Mouse (Mus musculus) ES-Bruce4 (cell line): ENCODE measurements around the gene Myo15.

ENCODE experiments used
- CTCF ChIP-seq: IDR thresholded peaks from one replicate; pipeline ENCODE4 v1.8.1; 2011; ENCODE audit warnings: low read depth, low read length
- EP300 ChIP-seq: IDR thresholded peaks from 2 replicates; pipeline ENCODE4 v1.6.1; 2011; ENCODE audit warnings: low read depth, low read length; ENCODE audit not compliant: insufficient read depth
- POLR2A ChIP-seq: IDR thresholded peaks from one replicate; pipeline ENCODE4 v1.8.1; 2011; ENCODE audit warnings: low read length; ENCODE audit not compliant: insufficient read depth

- TF ChIP-seq CTCF (no peak), POLR2A (no peak), EP300 (no peak)
These were observed 23.6 kb downstream of the Myo15 start for GRCm38 (mm10) chr11:60492726-60493125.
